Mouse (Mus musculus): ENCODE data around the gene Prdx5. TPM values are rescaled to one million over a fixed set of nuclear protein-coding genes. Genes with fewer than 3 reads are reported as not detected.
A peak's percentile ranks its signal among the peaks of the same experiment; 100 is the strongest.

Prdx5 gene
- polyA plus RNA-seq, 1 experiment from 2014 or later = 283 TPM

GRCm38 (mm10) chr19:6949532-6949931 is 39.6 kb upstream of the Prdx5 start:
- Histone ChIP-seq H3K9ac (ENCODE audit: low read length) (no peak overlapping the region), H3K27ac (ENCODE audit: low read length) (no peak overlapping the region), H3K4me2 (ENCODE audit: low read depth, low read length) (no peak overlapping the region), H3K27me3 (ENCODE audit: control insufficient read depth, insufficient read depth, low read depth, low read length) (no peaks in the 10 kb centered on the region), H3K9me3 (ENCODE audit: control insufficient read depth, low read length) (no peaks in the 10 kb centered on the region), H3K4me3 (ENCODE audit: low read length) (no peak overlapping the region), H3K4me1 (replicated peaks; ENCODE audit: control insufficient read depth, insufficient read depth, low read length) (peaks cover 21% of the 10 kb centered on the region), H3K36me3 (ENCODE audit: control insufficient read depth, insufficient read depth, low read length) (no peaks in the 10 kb centered on the region; the same call in 1 of the 2 replicates)
- ATAC-seq (ENCODE audit: low read depth) = no peak
- 88% methylated on average over 5 of the region's 5 CpGs for WGBS

GRCm38 (mm10) chr19:6948186-6948585 is 38.3 kb upstream of the Prdx5 start:
- H3K27me3 ChIP-seq (ENCODE audit: control insufficient read depth, insufficient read depth, low read depth, low read length) = no peaks in the 10 kb centered on the region
- H3K4me1 ChIP-seq (replicated peaks; ENCODE audit: control insufficient read depth, insufficient read depth, low read length) = peaks cover 18% of the 10 kb centered on the region
- no peak overlapping the region for H3K9ac ChIP-seq (ENCODE audit: low read length)
- no peak overlapping the region for H3K4me3 ChIP-seq (ENCODE audit: low read length)
- no peaks in the 10 kb centered on the region for H3K9me3 ChIP-seq (ENCODE audit: control insufficient read depth, low read length)
- 78% methylated on average over 4 of the region's 4 CpGs for WGBS
- ATAC-seq (ENCODE audit: low read depth) = no peak
- no peak overlapping the region for H3K27ac ChIP-seq (ENCODE audit: low read length)
- no peak overlapping the region for H3K4me2 ChIP-seq (ENCODE audit: low read depth, low read length)
- H3K36me3 ChIP-seq (ENCODE audit: control insufficient read depth, insufficient read depth, low read length) = no peaks in the 10 kb centered on the region

DNA sequence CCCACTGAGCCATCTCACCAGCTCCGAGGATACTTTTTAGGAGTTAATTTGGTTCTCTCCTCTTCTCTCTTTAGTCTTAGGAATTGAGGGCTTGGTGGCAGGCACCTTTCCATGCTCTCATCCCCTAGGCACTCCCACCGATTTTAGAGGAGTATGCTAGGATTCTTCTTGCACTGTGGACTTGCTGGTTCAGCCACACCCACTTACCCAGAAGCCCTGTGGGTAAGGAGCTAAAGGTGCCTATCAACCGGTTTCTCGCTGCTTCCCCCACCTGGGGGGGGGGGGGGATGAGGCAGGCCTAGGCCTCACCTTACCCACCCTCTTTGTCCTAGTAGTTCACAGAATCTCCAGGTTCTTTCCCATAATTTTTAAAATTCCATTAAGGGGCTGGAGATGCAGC is 37.8 kb upstream of the Prdx5 start:
- Histone ChIP-seq H3K36me3 (ENCODE audit: control insufficient read depth, insufficient read depth, low read length) (no peaks in the 10 kb centered on the region), H3K27me3 (ENCODE audit: control insufficient read depth, insufficient read depth, low read depth, low read length) (no peaks in the 10 kb centered on the region), H3K4me2 (ENCODE audit: low read depth, low read length) (no peak overlapping the region), H3K9me3 (ENCODE audit: control insufficient read depth, low read length) (no peaks in the 10 kb centered on the region), H3K4me1 (replicated peaks; ENCODE audit: control insufficient read depth, insufficient read depth, low read length) (peaks cover 18% of the 10 kb centered on the region), H3K4me3 (ENCODE audit: low read length) (no peak overlapping the region), H3K27ac (ENCODE audit: low read length) (no peak overlapping the region), H3K9ac (ENCODE audit: low read length) (no peak overlapping the region)
- no peak for ATAC-seq (ENCODE audit: low read depth)
- 51% methylated on average over 4 of the region's 4 CpGs for WGBS

DNA sequence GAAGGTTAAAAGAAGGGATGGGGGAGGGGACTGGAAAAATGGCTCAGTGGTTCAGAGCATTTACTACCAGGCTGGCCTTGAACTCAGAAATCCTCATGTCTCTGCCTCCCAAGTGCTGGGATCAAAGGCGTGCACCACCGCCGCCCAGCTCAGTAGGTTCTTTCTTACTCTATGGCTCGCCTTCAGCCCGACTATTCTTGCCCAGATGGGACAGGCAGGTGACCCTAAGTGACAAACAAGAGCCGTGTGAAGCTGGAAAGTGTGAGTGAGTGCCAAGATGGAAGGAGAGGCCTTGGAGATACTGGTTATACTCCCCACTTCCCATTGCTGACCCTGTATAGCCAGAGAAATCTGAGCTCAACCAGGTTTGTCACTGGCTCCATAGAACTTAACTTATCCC is 33.8 kb upstream of the Prdx5 start:
- H3K27me3 ChIP-seq (ENCODE audit: control insufficient read depth, insufficient read depth, low read depth, low read length) = no peaks in the 10 kb centered on the region
- WGBS = 94% methylated on average over 6 of the region's 6 CpGs

DNA sequence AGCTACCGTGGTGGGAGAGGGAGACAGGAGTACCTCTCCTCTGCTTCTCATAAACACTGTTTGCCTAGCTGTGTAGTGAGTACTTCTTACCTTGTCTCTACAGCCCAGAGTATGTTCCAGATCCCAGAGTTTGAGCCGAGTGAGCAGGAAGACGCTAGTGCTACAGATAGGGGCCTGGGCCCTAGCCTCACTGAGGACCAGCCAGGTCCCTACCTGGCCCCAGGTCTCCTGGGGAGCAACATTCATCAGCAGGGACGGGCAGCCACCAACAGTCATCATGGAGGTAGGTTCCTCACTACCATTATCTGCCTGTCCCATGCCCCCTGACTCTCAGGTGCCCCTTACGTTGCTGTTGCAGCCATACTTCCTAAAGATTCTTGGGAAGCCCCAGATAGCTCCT is 32.9 kb upstream of the Prdx5 start:
- Histone ChIP-seq H3K27ac (ENCODE audit: low read length) (peak overlapping the region; percentile 98), H3K36me3 (ENCODE audit: control insufficient read depth, insufficient read depth, low read length) (no peaks in the 10 kb centered on the region), H3K4me2 (ENCODE audit: low read depth, low read length) (peak overlapping the region; percentile 99), H3K9ac (ENCODE audit: low read length) (peak overlapping the region; percentile 98), H3K4me3 (ENCODE audit: low read length) (peak overlapping the region; percentile 95), H3K27me3 (ENCODE audit: control insufficient read depth, insufficient read depth, low read depth, low read length) (no peaks in the 10 kb centered on the region), H3K9me3 (ENCODE audit: control insufficient read depth, low read length) (no peaks in the 10 kb centered on the region), H3K4me1 (replicated peaks; ENCODE audit: control insufficient read depth, insufficient read depth, low read length) (peaks cover 14% of the 10 kb centered on the region)
- WGBS = 29% methylated on average over 5 of the region's 5 CpGs
- no peak; the same call in 1 of the 2 replicates for ATAC-seq (ENCODE audit: low read depth)

More for the DNA sequence above, 33.8 kb upstream of the Prdx5 start:
- no peaks in the 10 kb centered on the region for H3K9me3 ChIP-seq (ENCODE audit: control insufficient read depth, low read length)
- ATAC-seq (ENCODE audit: low read depth) = no peak
- no peak overlapping the region for H3K9ac ChIP-seq (ENCODE audit: low read length)
- no peak overlapping the region for H3K4me2 ChIP-seq (ENCODE audit: low read depth, low read length)
- no peak overlapping the region for H3K4me3 ChIP-seq (ENCODE audit: low read length)
- no peaks in the 10 kb centered on the region for H3K36me3 ChIP-seq (ENCODE audit: control insufficient read depth, insufficient read depth, low read length)
- H3K4me1 ChIP-seq (replicated peaks; ENCODE audit: control insufficient read depth, insufficient read depth, low read length) = peaks cover 14% of the 10 kb centered on the region
- no peak overlapping the region for H3K27ac ChIP-seq (ENCODE audit: low read length)

DNA sequence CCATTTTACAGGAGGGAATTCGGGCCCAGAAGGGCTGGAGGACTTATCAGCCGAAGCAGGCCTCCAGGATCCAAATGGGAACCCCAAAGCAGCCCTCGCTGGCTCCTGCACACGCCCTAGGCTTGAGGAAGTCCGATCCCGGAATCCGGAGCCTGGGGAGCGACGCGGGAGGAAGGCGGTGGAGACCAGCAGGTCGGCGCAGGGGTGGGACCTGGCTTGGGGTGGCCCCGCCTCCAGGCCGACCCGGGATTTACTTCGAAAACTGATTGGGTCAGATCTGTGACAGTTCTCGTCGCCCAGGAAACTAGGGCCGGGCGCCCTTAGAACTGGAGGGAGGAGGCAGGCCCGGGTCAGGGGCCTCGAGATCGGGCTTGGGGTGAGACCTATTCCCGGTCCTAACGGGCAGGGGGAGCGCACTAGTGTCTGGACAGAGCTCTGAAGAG is 32.4 kb upstream of the Prdx5 start, which contains the start of gene Gpr137:
Gene Gpr137, minus strand, starts transcription at position 232 of the 443 bp plus-strand sequence.
- peak within 1 kb of the TSS; percentile 98 for H3K27ac ChIP-seq (ENCODE audit: low read length)
- peak within 1 kb of the TSS; percentile 99 for H3K4me2 ChIP-seq (ENCODE audit: low read depth, low read length)
- H3K36me3 ChIP-seq (ENCODE audit: control insufficient read depth, insufficient read depth, low read length) = no peaks in the 10 kb centered on the region
- peaks cover 14% of the 10 kb centered on the region for H3K4me1 ChIP-seq (replicated peaks; ENCODE audit: control insufficient read depth, insufficient read depth, low read length)
- H3K9ac ChIP-seq (ENCODE audit: low read length) = peak within 1 kb of the TSS; percentile 98
- no peaks in the 10 kb centered on the region for H3K9me3 ChIP-seq (ENCODE audit: control insufficient read depth, low read length)
- ATAC-seq (ENCODE audit: low read depth) = peak; percentile 93
- WGBS = 0% methylated on average over 27 of the region's 27 CpGs
- peak within 1 kb of the TSS; percentile 95 for H3K4me3 ChIP-seq (ENCODE audit: low read length)
- no peaks in the 10 kb centered on the region for H3K27me3 ChIP-seq (ENCODE audit: control insufficient read depth, insufficient read depth, low read depth, low read length)

GRCm38 (mm10) chr19:6941372-6942248 is 31.7 kb upstream of the Prdx5 start, which contains the start of gene Bad:
TSS of gene Bad (plus strand) at chr19:6941861.
- peak within 1 kb of the TSS; percentile 98 for H3K27ac ChIP-seq (ENCODE audit: low read length)
- H3K9me3 ChIP-seq (ENCODE audit: control insufficient read depth, low read length) = no peaks in the 10 kb centered on the region
- no peaks in the 10 kb centered on the region for H3K27me3 ChIP-seq (ENCODE audit: control insufficient read depth, insufficient read depth, low read depth, low read length)
- H3K4me1 ChIP-seq (replicated peaks; ENCODE audit: control insufficient read depth, insufficient read depth, low read length) = peaks cover 14% of the 10 kb centered on the region
- peak within 1 kb of the TSS; percentile 99 for H3K4me2 ChIP-seq (ENCODE audit: low read depth, low read length)
- H3K9ac ChIP-seq (ENCODE audit: low read length) = peak within 1 kb of the TSS; percentile 98
- peak within 1 kb of the TSS; percentile 95 for H3K4me3 ChIP-seq (ENCODE audit: low read length)
- no peaks in the 10 kb centered on the region for H3K36me3 ChIP-seq (ENCODE audit: control insufficient read depth, insufficient read depth, low read length)
- under 1% methylated on average over 83 of the region's 83 CpGs for WGBS
- ATAC-seq (ENCODE audit: low read depth) = peak; percentile 88

- 19% methylated on average over 24 of the region's 29 CpGs for WGBS
- H3K4me1 ChIP-seq (replicated peaks; ENCODE audit: control insufficient read depth, insufficient read depth, low read length) = peaks cover 14% of the 10 kb centered on the region
- peak overlapping the region; percentile 99 for H3K4me2 ChIP-seq (ENCODE audit: low read depth, low read length)
- H3K27me3 ChIP-seq (ENCODE audit: control insufficient read depth, insufficient read depth, low read depth, low read length) = peaks cover 8% of the 10 kb centered on the region
- H3K36me3 ChIP-seq (ENCODE audit: control insufficient read depth, insufficient read depth, low read length) = no peaks in the 10 kb centered on the region
- no peaks in the 10 kb centered on the region for H3K9me3 ChIP-seq (ENCODE audit: control insufficient read depth, low read length)
- peak overlapping the region; percentile 59 for H3K27ac ChIP-seq (ENCODE audit: low read length)
- peak overlapping the region; percentile 98 for H3K9ac ChIP-seq (ENCODE audit: low read length)
- ATAC-seq (ENCODE audit: low read depth) = peak; percentile 2; the same call in 1 of the 2 replicates
- H3K4me3 ChIP-seq (ENCODE audit: low read length) = peak overlapping the region; percentile 95
These were observed 30.8 kb upstream of the Prdx5 start for GRCm38 (mm10) chr19:6940396-6941351.

All from lung, embryonic 16.5 days (tissue).